Mouse (Mus musculus): ENCODE results near the gene Tex26. TPM values are rescaled to one million over a fixed set of nuclear protein-coding genes. Genes with fewer than 3 reads are reported as not detected.

Gene Tex26
- total and polyA plus RNA-seq, 3 experiments, result not detected

GRCm38 (mm10) chr5:149506033-149506432, 66.6 kb downstream of the Tex26 start:
- H3K79me2 ChIP-seq (replicated peaks; ENCODE audit: control insufficient read depth, extremely low read depth, insufficient read depth, poor library complexity, severe bottlenecking), result no peaks in the 10 kb centered on the region
- TF ChIP-seq JUND (conservative IDR thresholded peaks at IDR 0.05; ENCODE audit: low read depth, low read length) (no peak), TBP (conservative IDR thresholded peaks at IDR 0.05; ENCODE audit: low read depth, low read length) (no peak), ZC3H11A (IDR thresholded peaks at IDR 0.05; ENCODE audit: low read depth, low read length) (no peak), NELFE (IDR thresholded peaks at IDR 0.05; ENCODE audit: low read depth, low read length) (no peak), USF1 (IDR thresholded peaks at IDR 0.05; ENCODE audit: low read depth, low read length) (no peak), IRF4 (IDR thresholded peaks at IDR 0.05; ENCODE audit: low read depth, low read length) (no peak), MAZ (IDR thresholded peaks at IDR 0.05; ENCODE audit: low read depth, low read length) (no peak), ETS1 (conservative IDR thresholded peaks at IDR 0.05; ENCODE audit: low read depth, low read length) (no peak), MAX (IDR thresholded peaks at IDR 0.05; ENCODE audit: low read length) (no peak), NRF1 (IDR thresholded peaks at IDR 0.05; ENCODE audit: low read depth, low read length) (no peak), RCOR1 (conservative IDR thresholded peaks at IDR 0.05; ENCODE audit: low read depth, low read length) (no peak), USF2 (conservative IDR thresholded peaks at IDR 0.05; ENCODE audit: low read depth, low read length) (no peak)
- in situ Hi-C loops (cut with MboI; ENCODE audit: low pct_ligation_motif_present, low pct_unique_long_range_greater_than_20kb, low sequenced_read_pairs), result no loop called here

GRCm38 (mm10) chr5:149508094-149509029, 68.9 kb downstream of the Tex26 start:
- in situ Hi-C loops (cut with MboI; ENCODE audit: low pct_ligation_motif_present, low pct_unique_long_range_greater_than_20kb, low sequenced_read_pairs), result no loop called here
- Histone ChIP-seq H3K9ac (ENCODE audit: insufficient read depth, low read depth) (no peak overlapping the region), H3K4me1 (ENCODE audit: control insufficient read depth in 1 of 2, insufficient read depth in 2 of 2) (no peaks in the 10 kb centered on the region), H3K36me3 (replicated peaks in 1 of 2; ENCODE audit: control insufficient read depth in 1 of 2, insufficient read depth in 1 of 2, low read length in 1 of 2) (no peaks in the 10 kb centered on the region), H3K79me2 (replicated peaks; ENCODE audit: control insufficient read depth, extremely low read depth, insufficient read depth, poor library complexity, severe bottlenecking) (no peaks in the 10 kb centered on the region), H3K4me3 (replicated peaks in 1 of 3; ENCODE audit: low read depth in 2 of 3, low read length in 2 of 3, poor library complexity in 1 of 3) (no peak overlapping the region), H3K9me3 (replicated peaks; ENCODE audit: low read length) (no peaks in the 10 kb centered on the region), H3K27me3 (replicated peaks) (peaks cover 1% of the 10 kb centered on the region), H3K4me2 (ENCODE audit: insufficient read depth, low read depth, poor library complexity, severe bottlenecking) (no peak overlapping the region), H3K27ac (ENCODE audit: insufficient read depth, low read depth) (no peak overlapping the region)
- no peak for DNase-seq (ENCODE audit: extremely low read depth)
- dilution Hi-C loops (cut with MboI; ENCODE audit: extremely low pct_ligation_motif_present, extremely low pct_unique_long_range_greater_than_20kb, low sequenced_read_pairs), result no loop called here
- TF ChIP-seq MAZ (IDR thresholded peaks at IDR 0.05; ENCODE audit: low read depth, low read length) (no peak), TCF12 (IDR thresholded peaks at IDR 0.05; ENCODE audit: low read depth, low read length) (no peak)

More at GRCm38 (mm10) chr5:149506033-149506432, 66.6 kb downstream of the Tex26 start:
- Histone ChIP-seq H3K27ac (ENCODE audit: insufficient read depth, low read depth) (no peak overlapping the region), H3K4me2 (ENCODE audit: insufficient read depth, low read depth, poor library complexity, severe bottlenecking) (no peak overlapping the region), H3K27me3 (replicated peaks) (no peaks in the 10 kb centered on the region), H3K4me3 (replicated peaks in 1 of 3; ENCODE audit: low read depth in 2 of 3, low read length in 2 of 3, poor library complexity in 1 of 3) (no peak overlapping the region), H3K4me1 (ENCODE audit: control insufficient read depth in 1 of 2, insufficient read depth in 2 of 2) (no peaks in the 10 kb centered on the region), H3K36me3 (replicated peaks in 1 of 2; ENCODE audit: control insufficient read depth in 1 of 2, insufficient read depth in 1 of 2, low read length in 1 of 2) (no peaks in the 10 kb centered on the region), H3K9me3 (replicated peaks; ENCODE audit: low read length) (no peaks in the 10 kb centered on the region), H3K9ac (ENCODE audit: insufficient read depth, low read depth) (no peak overlapping the region)
- dilution Hi-C loops (cut with MboI; ENCODE audit: extremely low pct_ligation_motif_present, extremely low pct_unique_long_range_greater_than_20kb, low sequenced_read_pairs), result no loop called here
- DNase-seq (ENCODE audit: extremely low read depth), result no peak
